Mouse (Mus musculus): ENCODE measurements around the gene Ppp1r14d.

- TF ChIP-seq POLR2A (IDR thresholded peaks at IDR 0.05; ENCODE audit: low read depth, low read length) (no peak), CTCF (IDR thresholded peaks at IDR 0.05; ENCODE audit: extremely low read depth, insufficient read depth, insufficient read length, insufficient replicate concordance) (no peak)
Observed at GRCm38 (mm10) chr2:119194140-119194539, 35.6 kb downstream of the Ppp1r14d start.
